Mouse (Mus musculus) lung, postnatal 0 days (tissue): ENCODE results near the gene Mov10. TPM values are rescaled to one million over a fixed set of nuclear protein-coding genes. Genes with fewer than 3 reads are reported as not detected.

Experiments used
- ATAC-seq: fragments of 200-750 bp; cut with Nextera tagmentation; 2 replicates; pipeline ENCODE4 v1.8.0; 2017; ENCODE audit warnings: moderate library complexity
- DNase-seq: peaks from one replicate; pipeline ENCODE4 v3.0.0-alpha.2; 2016; ENCODE audit warnings: low spot score
- H3K27ac ChIP-seq: fragments of 300-500 bp; sonication (generic); 2 replicates; pipeline ENCODE4 v1.5.1; 2014; ENCODE audit warnings: antibody characterized with exemption, mild to moderate bottlenecking, low read length, mixed read lengths
- H3K27me3 ChIP-seq: fragments of 300-500 bp; sonication (generic); replicated peaks from 2 replicates; pipeline ENCODE4 v1.6.1; 2014; ENCODE audit warnings: low read length, mixed read lengths; ENCODE audit not compliant: insufficient read depth
- H3K36me3 ChIP-seq: fragments of 300-500 bp; sonication (generic); 2 replicates; pipeline ENCODE4 v1.6.1; 2014; ENCODE audit warnings: low read length, mixed read lengths; ENCODE audit not compliant: insufficient read depth
- H3K4me1 ChIP-seq: fragments of 300-500 bp; sonication (generic); 2 replicates; pipeline ENCODE4 v1.6.1; 2014; ENCODE audit warnings: antibody characterized with exemption, low read depth, low read length, mixed read lengths; ENCODE audit not compliant: insufficient read depth
- H3K4me2 ChIP-seq: fragments of 300-500 bp; sonication (generic); replicated peaks from 2 replicates; pipeline ENCODE4 v1.6.1; 2014; ENCODE audit warnings: low read depth, mild to moderate bottlenecking, low read length, moderate library complexity, mixed read lengths
- H3K4me3 ChIP-seq: fragments of 300-500 bp; sonication (generic); 2 replicates; pipeline ENCODE4 v1.5.1; 2014; ENCODE audit warnings: low read depth, low read length
- H3K9ac ChIP-seq: fragments of 300-500 bp; sonication (generic); replicated peaks from 2 replicates; pipeline ENCODE4 v1.6.1; 2014; ENCODE audit warnings: low read depth, mild to moderate bottlenecking
- H3K9me3 ChIP-seq: fragments of 300-500 bp; sonication (generic); 2 replicates; pipeline ENCODE4 v1.6.1; 2016; ENCODE audit warnings: low read length, mixed read lengths
- CTCF ChIP-seq: IDR thresholded peaks from 2 replicates; pipeline ENCODE4 v1.5.1; 2016; ENCODE audit warnings: antibody characterized with exemption, mild to moderate bottlenecking
- EP300 ChIP-seq: IDR thresholded peaks from 2 replicates; pipeline ENCODE4 v1.6.1; 2016; ENCODE audit warnings: antibody characterized with exemption, mild to moderate bottlenecking, control low read depth
- WGBS: fragments of 180-500 bp; shearing (Covaris S2); extraction: QIAGEN DNeasy Blood & Tissue Kit; methylation state at CpG from one replicate; pipeline ENCODE4 v1.1.7; 2014; 5-methylcytosine and 5-hydroxymethylcytosine counted together
- polyA plus RNA-seq: library from polyadenylated mRNA; unstranded; fragments of >200 nt; fragmentation: Nextera tagmentation; extraction: Ambion mirVana; gene quantifications from 2 replicates; pipeline ENCODE4 v1.2.1, GENCODE M21; 2015

The Mov10 gene
- polyA plus RNA-seq, 1 experiment from 2014 or later, result 22.2 TPM

DNA sequence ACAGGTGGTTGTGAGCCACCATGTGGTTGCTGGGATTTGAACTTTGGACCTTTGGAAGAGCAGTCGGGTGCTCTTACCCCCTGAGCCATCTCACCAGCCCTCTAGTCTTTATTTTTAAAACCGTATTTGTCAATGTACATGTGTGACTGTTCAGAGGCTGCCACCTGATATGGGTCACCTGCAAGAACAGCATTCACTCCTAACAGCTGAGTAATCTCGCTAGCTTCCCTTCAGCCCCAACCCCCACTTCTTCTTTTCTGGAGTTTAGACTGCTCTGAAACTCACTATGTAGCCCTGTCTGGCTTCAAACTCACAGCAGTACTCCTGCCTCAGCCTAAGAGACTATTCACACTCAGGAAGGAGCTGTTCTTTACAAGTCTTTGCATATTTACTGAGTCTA lies 4.0 kb upstream of the Mov10 start:
- WGBS, result 81% methylated on average over 3 of the region's 3 CpGs
- H3K9me3 ChIP-seq, result no peaks in the 10 kb centered on the region
- ATAC-seq (no peak), DNase-seq (no peak)
- H3K9ac ChIP-seq, result no peak overlapping the region
- no peak overlapping the region for H3K4me3 ChIP-seq
- H3K4me2 ChIP-seq, result no peak overlapping the region
- 0 out of 2 replicates have a peak, but pooled peaks cover 4% of the 10 kb centered on the region for H3K36me3 ChIP-seq
- no peak overlapping the region for H3K27ac ChIP-seq
- no peaks in the 10 kb centered on the region for H3K4me1 ChIP-seq
- no peaks in the 10 kb centered on the region for H3K27me3 ChIP-seq
- TF ChIP-seq EP300, result no peak
- no peak for TF ChIP-seq CTCF

DNA sequence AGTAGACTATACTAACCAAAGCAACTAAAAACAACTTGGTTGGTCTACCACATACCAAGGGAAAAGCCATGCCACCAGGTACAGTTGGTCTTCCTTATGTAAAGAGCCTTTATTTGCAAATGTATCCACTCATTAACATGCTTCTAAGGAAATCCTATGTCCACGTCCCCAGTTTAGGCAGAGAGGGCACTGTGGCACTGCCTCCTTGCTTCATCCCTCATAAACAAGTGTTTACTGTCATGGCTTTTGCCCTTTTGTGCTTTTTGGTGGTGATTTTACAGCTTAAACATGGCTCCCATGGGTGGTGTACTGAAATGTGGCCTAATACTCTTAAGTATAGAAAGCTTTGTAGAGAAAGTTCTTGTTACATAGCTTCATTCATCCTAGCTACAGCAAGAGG lies 2.1 kb upstream of the Mov10 start:
- Histone ChIP-seq H3K27me3 (no peaks in the 10 kb centered on the region), H3K4me3 (no peak overlapping the region), H3K27ac (no peak overlapping the region), H3K36me3 (no peaks in the 10 kb centered on the region), H3K9me3 (no peaks in the 10 kb centered on the region), H3K4me1 (peaks cover 7% of the 10 kb centered on the region; the same call in 1 of the 2 replicates), H3K9ac (no peak overlapping the region), H3K4me2 (no peak overlapping the region)
- ATAC-seq (no peak), DNase-seq (peak; percentile 25)
- WGBS, result 41% methylated on average over 1 of the region's 1 CpGs
- TF ChIP-seq EP300 (no peak), CTCF (no peak)

DNA sequence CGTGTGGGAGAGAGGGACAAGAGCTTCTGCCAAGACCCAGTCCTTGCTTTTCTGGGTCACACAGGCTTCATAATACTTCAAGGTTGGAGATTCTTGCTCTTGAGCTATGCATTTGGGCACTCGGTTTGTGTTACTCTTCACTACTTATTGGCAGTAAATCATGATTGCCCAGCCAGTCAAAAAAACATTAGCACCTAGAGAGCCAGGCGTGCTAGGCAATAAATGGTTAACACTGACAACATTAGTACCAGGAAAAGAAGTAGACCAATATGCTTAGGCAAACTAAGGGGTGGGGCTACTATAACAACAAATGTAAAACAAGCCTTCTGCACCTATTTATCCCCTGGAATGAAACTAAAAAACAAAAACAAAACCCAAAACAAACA lies 379 bp upstream of the Mov10 start:
- ATAC-seq (no peak), DNase-seq (peak; percentile 58)
- no peaks in the 10 kb centered on the region for H3K36me3 ChIP-seq
- no peaks in the 10 kb centered on the region for H3K9me3 ChIP-seq
- WGBS, result 3% methylated on average over 3 of the region's 3 CpGs
- H3K27me3 ChIP-seq, result no peaks in the 10 kb centered on the region
- H3K27ac ChIP-seq, result peak overlapping the region; percentile 93
- peaks cover 7% of the 10 kb centered on the region; the same call in 1 of the 2 replicates for H3K4me1 ChIP-seq
- H3K4me3 ChIP-seq, result peak overlapping the region; percentile 86
- TF ChIP-seq CTCF (no peak), EP300 (no peak)
- H3K4me2 ChIP-seq, result peak overlapping the region; percentile 87
- H3K9ac ChIP-seq, result no peak overlapping the region

DNA sequence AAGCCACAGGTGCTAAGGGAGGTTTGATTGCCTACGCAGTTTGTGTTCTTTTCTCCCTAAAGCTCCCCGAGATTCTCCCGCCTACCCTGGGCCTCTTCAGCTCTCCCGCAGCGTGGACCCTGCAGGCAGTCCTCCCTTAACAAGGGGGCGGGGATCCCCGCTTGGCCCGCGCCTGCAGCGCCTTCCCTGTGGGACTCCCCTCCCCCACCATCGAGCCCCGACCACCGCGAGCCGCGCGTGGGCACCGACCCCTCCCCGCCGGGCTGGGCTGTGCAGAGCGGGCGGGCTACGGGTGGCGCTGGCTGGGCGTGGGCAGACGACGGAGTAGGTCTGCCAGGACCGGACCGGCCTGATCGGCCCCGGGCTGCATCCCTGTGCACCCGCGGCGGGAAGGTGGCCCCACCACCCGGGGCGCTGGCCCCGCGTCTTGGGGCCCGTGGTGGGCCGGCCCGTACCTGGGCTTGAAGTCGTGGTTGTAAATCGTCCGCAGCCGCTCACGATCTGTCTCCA lies 827 bp downstream of the Mov10 start:
- peaks cover 7% of the 10 kb centered on the region; the same call in 1 of the 2 replicates for H3K4me1 ChIP-seq
- 2% methylated on average over 38 of the region's 46 CpGs for WGBS
- H3K9ac ChIP-seq, result peak overlapping the region; percentile 95
- no peaks in the 10 kb centered on the region for H3K36me3 ChIP-seq
- no peaks in the 10 kb centered on the region for H3K9me3 ChIP-seq
- H3K4me3 ChIP-seq, result peak overlapping the region; percentile 86
- no peaks in the 10 kb centered on the region for H3K27me3 ChIP-seq
- H3K4me2 ChIP-seq, result peak overlapping the region; percentile 87
- peak overlapping the region; percentile 93 for H3K27ac ChIP-seq
- DNase-seq, result peak; percentile 73
- no peak for TF ChIP-seq EP300
- peak; percentile 21; the same call in 1 of the 2 replicates for TF ChIP-seq CTCF
- ATAC-seq, result peak; percentile 76

DNA sequence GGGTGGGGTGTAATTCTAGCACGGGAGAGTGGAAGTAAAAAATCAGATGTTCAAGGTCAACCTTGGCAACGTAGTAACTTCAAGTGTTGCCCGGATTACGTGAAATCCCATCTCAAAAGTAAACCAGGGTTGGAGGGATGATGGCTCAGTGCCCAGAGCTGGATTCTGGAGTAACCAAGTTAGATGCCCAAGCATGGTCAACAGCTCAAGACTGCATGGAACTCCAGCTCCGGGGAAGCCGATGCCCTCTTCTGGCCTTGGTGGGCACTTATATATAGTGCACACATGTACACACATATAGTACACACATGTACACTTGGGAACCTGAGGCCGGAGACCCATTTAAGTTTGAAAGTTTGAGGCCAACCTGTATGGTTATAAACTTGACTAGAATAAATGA lies 2.2 kb downstream of the Mov10 start:
- 85% methylated on average over 7 of the region's 7 CpGs for WGBS
- no peaks in the 10 kb centered on the region for H3K36me3 ChIP-seq
- H3K4me1 ChIP-seq, result peaks cover 7% of the 10 kb centered on the region; the same call in 1 of the 2 replicates
- ATAC-seq (no peak), DNase-seq (no peak)
- no peaks in the 10 kb centered on the region for H3K9me3 ChIP-seq
- TF ChIP-seq EP300, result no peak
- TF ChIP-seq CTCF, result peak; percentile 30; the same call in 1 of the 2 replicates
- H3K27me3 ChIP-seq, result no peaks in the 10 kb centered on the region
- no peak overlapping the region for H3K4me3 ChIP-seq
- no peak overlapping the region for H3K9ac ChIP-seq
- no peak overlapping the region for H3K27ac ChIP-seq
- H3K4me2 ChIP-seq, result no peak overlapping the region

DNA sequence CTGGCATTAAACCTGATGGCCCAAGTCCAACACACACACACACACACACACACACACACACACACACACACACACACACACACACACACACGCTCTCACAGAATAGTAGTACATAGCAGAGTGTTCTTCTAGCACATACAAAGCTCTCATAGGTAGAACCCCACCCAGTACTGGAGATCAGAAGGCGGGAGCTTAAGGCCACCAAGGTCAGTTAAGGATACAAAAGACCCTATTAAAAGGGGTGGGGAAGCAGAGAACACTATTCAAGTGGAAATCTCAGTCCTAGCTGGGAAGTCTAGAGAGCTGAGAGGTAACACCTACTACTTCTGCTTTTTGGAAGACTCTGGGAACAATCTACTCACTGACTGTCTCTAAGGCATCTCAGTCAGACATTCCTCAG lies 3.0 kb downstream of the Mov10 start:
- no peak overlapping the region for H3K27ac ChIP-seq
- no peak overlapping the region for H3K4me2 ChIP-seq
- TF ChIP-seq CTCF, result no peak
- no peak for TF ChIP-seq EP300
- no peaks in the 10 kb centered on the region for H3K9me3 ChIP-seq
- no peak overlapping the region for H3K9ac ChIP-seq
- ATAC-seq (no peak), DNase-seq (no peak)
- H3K4me3 ChIP-seq, result no peak overlapping the region
- H3K36me3 ChIP-seq, result no peaks in the 10 kb centered on the region
- WGBS, result 62% methylated on average over 2 of the region's 2 CpGs
- H3K27me3 ChIP-seq, result no peaks in the 10 kb centered on the region
- H3K4me1 ChIP-seq, result peaks cover 7% of the 10 kb centered on the region; the same call in 1 of the 2 replicates
